Mouse (Mus musculus): ENCODE results near the gene Pafah1b1.

Pafah1b1 gene

GRCm38 (mm10) chr11:74724235-74724791 lies at the start of gene Pafah1b1:
Pafah1b1 (minus strand) TSS chr11:74724670.
- DNase-seq: peak; percentile 97

GRCm38 (mm10) chr11:74772386-74772785 lies 47.9 kb upstream of the Pafah1b1 start:
- DNase-seq: no peak

GRCm38 (mm10) chr11:74771650-74772049 lies 47.2 kb upstream of the Pafah1b1 start:
- no peak for DNase-seq

GRCm38 (mm10) chr11:74771234-74771633 lies 46.8 kb upstream of the Pafah1b1 start:
- peak; percentile 17 for DNase-seq

GRCm38 (mm10) chr11:74770595-74771207 lies 46.2 kb upstream of the Pafah1b1 start, which contains the start of gene Mettl16:
Mettl16 (plus strand) TSS chr11:74770830.
- peak; percentile 94 for DNase-seq

- DNase-seq: no peak
Observed at GRCm38 (mm10) chr11:74770037-74770436, 45.6 kb upstream of the Pafah1b1 start.

- DNase-seq: no peak
Observed at GRCm38 (mm10) chr11:74768045-74768444, 43.6 kb upstream of the Pafah1b1 start.

GRCm38 (mm10) chr11:74767469-74767868 lies 43.0 kb upstream of the Pafah1b1 start:
- no peak for DNase-seq

GRCm38 (mm10) chr11:74763960-74764625 lies 39.6 kb upstream of the Pafah1b1 start:
- no peak for DNase-seq

- no peak for DNase-seq
Observed at GRCm38 (mm10) chr11:74761011-74761705, 36.7 kb upstream of the Pafah1b1 start.

GRCm38 (mm10) chr11:74756631-74757030 lies 32.2 kb upstream of the Pafah1b1 start:
- no peak for DNase-seq

- DNase-seq: no peak
Observed at GRCm38 (mm10) chr11:74751352-74752066, 27.0 kb upstream of the Pafah1b1 start.

- no peak for DNase-seq
Observed at GRCm38 (mm10) chr11:74750662-74751351, 26.3 kb upstream of the Pafah1b1 start.

- DNase-seq: no peak
Observed at GRCm38 (mm10) chr11:74749241-74749640, 24.8 kb upstream of the Pafah1b1 start.

GRCm38 (mm10) chr11:74748022-74748421 lies 23.6 kb upstream of the Pafah1b1 start:
- no peak for DNase-seq

- no peak for DNase-seq
Observed at GRCm38 (mm10) chr11:74737861-74738260, 13.4 kb upstream of the Pafah1b1 start.

- DNase-seq: no peak
Observed at GRCm38 (mm10) chr11:74734917-74735316, 10.4 kb upstream of the Pafah1b1 start.

GRCm38 (mm10) chr11:74725181-74725580 lies 711 bp upstream of the Pafah1b1 start:
- DNase-seq: peak; percentile 37

- peak; percentile 81 for DNase-seq
Observed at GRCm38 (mm10) chr11:74723357-74724234, 874 bp downstream of the Pafah1b1 start.

- DNase-seq: no peak
Observed at GRCm38 (mm10) chr11:74721971-74722370, 2.5 kb downstream of the Pafah1b1 start.

GRCm38 (mm10) chr11:74721141-74721540 lies 3.3 kb downstream of the Pafah1b1 start:
- DNase-seq: no peak

Data from cerebellum, adult 8-10 months (tissue).